Mouse (Mus musculus) midbrain, embryonic 16.5 days (tissue): ENCODE results near the gene Rbp1. TPM values are rescaled to one million over a fixed set of nuclear protein-coding genes. Genes with fewer than 3 reads are reported as not detected.

Experiments
- ATAC-seq: fragments of 200-750 bp; cut with Nextera tagmentation; 2 replicates; pipeline ENCODE4 v1.8.0; 2017; ENCODE audit warnings: moderate TSS enrichment
- H3K27ac ChIP-seq: fragments of 300-500 bp; sonication (generic); 2 replicates; pipeline ENCODE4 v1.5.1; 2014; ENCODE audit warnings: mild to moderate bottlenecking, low read length, mixed read lengths
- H3K27me3 ChIP-seq: fragments of 300-500 bp; sonication (generic); 2 replicates; pipeline ENCODE4 v1.6.1; 2014; ENCODE audit warnings: low read depth, low read length, mixed read lengths; ENCODE audit not compliant: control insufficient read depth, insufficient read depth
- H3K36me3 ChIP-seq: fragments of 300-500 bp; sonication (generic); 2 replicates; pipeline ENCODE4 v1.6.1; 2014; ENCODE audit warnings: mild to moderate bottlenecking, low read length, moderate library complexity, mixed read lengths; ENCODE audit not compliant: control insufficient read depth, insufficient read depth
- H3K4me1 ChIP-seq: fragments of 300-500 bp; sonication (generic); 2 replicates; pipeline ENCODE4 v1.6.1; 2014; ENCODE audit warnings: mild to moderate bottlenecking, low read length, mixed read lengths; ENCODE audit not compliant: control insufficient read depth, insufficient read depth
- H3K4me2 ChIP-seq: fragments of 300-500 bp; sonication (generic); 2 replicates; pipeline ENCODE4 v1.6.1; 2014; ENCODE audit warnings: mild to moderate bottlenecking, low read length, mixed read lengths
- H3K4me3 ChIP-seq: fragments of 300-500 bp; sonication (generic); 2 replicates; pipeline ENCODE4 v1.5.1; 2014; ENCODE audit warnings: low read depth, mild to moderate bottlenecking, low read length, moderate library complexity, mixed read lengths
- H3K9ac ChIP-seq: fragments of 300-500 bp; sonication (generic); 2 replicates; pipeline ENCODE4 v1.6.1; 2014; ENCODE audit warnings: low read depth, low read length, mixed read lengths
- H3K9me3 ChIP-seq: fragments of 300-500 bp; sonication (generic); replicated peaks from 2 replicates; pipeline ENCODE4 v1.6.1; 2014; ENCODE audit warnings: mild to moderate bottlenecking, low read length, mixed read lengths; ENCODE audit not compliant: control insufficient read depth, poor library complexity, severe bottlenecking
- WGBS: fragments of 180-500 bp; shearing (Covaris S2); extraction: QIAGEN DNeasy Blood & Tissue Kit; methylation state at CpG from one replicate; pipeline ENCODE4 v1.1.7; 2014; 5-methylcytosine and 5-hydroxymethylcytosine counted together
- polyA plus RNA-seq: library from polyadenylated mRNA; unstranded; fragments of >200 nt; fragmentation: Nextera tagmentation; extraction: Ambion mirVana; gene quantifications from 2 replicates; pipeline ENCODE4 v1.2.1, GENCODE M21; 2015

Rbp1 gene
- polyA plus RNA-seq, 1 experiment from 2014 or later: 20.1 TPM

DNA sequence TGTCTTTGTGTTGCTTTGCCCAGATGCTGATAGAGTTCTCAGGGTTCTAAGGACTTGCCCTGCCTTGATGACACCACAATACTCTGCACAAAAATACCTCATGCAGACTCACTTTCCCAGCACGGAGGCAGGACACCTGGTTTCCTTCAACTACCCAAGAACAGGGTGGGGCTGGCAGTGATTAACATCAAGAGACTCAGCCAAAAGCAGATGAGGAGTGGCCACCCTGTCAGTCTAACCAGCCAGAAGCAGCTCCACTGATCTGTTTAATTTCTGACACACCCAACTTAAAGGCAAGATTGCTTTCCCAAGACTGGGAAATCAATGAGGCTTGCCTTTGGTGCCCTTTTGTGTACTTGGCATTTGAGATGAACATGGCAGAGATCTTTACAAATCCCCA, 70.1 kb downstream of the Rbp1 start:
- Histone ChIP-seq H3K36me3 (no peaks in the 10 kb centered on the region), H3K9me3 (no peaks in the 10 kb centered on the region), H3K27me3 (no peaks in the 10 kb centered on the region), H3K4me2 (no peak overlapping the region), H3K9ac (no peak overlapping the region), H3K4me3 (no peak overlapping the region), H3K4me1 (peaks cover 4% of the 10 kb centered on the region), H3K27ac (no peak overlapping the region)
- ATAC-seq: no peak
- 83% methylated on average over 1 of the region's 1 CpGs for WGBS

Other genes starting within 250 kb of the Rbp1 start
- 0.98 and 1.1 TPM in 2 replicates for gene Nmnat3, start 135.5 kb upstream of the Rbp1 start, polyA plus RNA-seq
- gene Rbp2, start 63.2 kb downstream of the Rbp1 start, polyA plus RNA-seq: not detected in 2 replicates
- gene Copb2, start 140.8 kb downstream of the Rbp1 start, polyA plus RNA-seq: 119 and 125 TPM in 2 replicates
- gene Mrps22, start 178.7 kb downstream of the Rbp1 start, polyA plus RNA-seq: 50.4 and 54.1 TPM in 2 replicates